Mouse (Mus musculus) C2C12 (cell line): ENCODE measurements at regions not wholly inside any gene's neighbourhood (a gene's known extent, or its start where the extent isn't known, plus 50 kb on each side); places are given as distances from the start of the nearest gene placed in this dataset.

Experiments used
- H3K27me3 ChIP-seq: one replicate; pipeline ENCODE4 v1.6.1; 2011; ENCODE audit not compliant: control insufficient read depth, insufficient read depth, insufficient read length
- H3K36me3 ChIP-seq: one replicate; pipeline ENCODE4 v1.6.1; 2011; ENCODE audit not compliant: control insufficient read depth, insufficient read depth
- H3K4me3 ChIP-seq: one replicate; pipeline ENCODE4 v1.5.1; 2011; ENCODE audit warnings: mild to moderate bottlenecking, control low read depth; ENCODE audit not compliant: poor library complexity, insufficient read depth, severe bottlenecking
- H3K79me2 ChIP-seq: one replicate; pipeline ENCODE4 v1.6.1; 2011; ENCODE audit not compliant: control insufficient read depth, insufficient read depth
- H3K79me3 ChIP-seq: one replicate; pipeline ENCODE4 v1.6.1; 2011; ENCODE audit warnings: low read depth, control low read depth
- H3ac ChIP-seq: one replicate; pipeline ENCODE3; 2011; ENCODE audit warnings: low read depth; ENCODE audit not compliant: control insufficient read depth, insufficient read length
- CEBPB ChIP-seq: IDR thresholded peaks from one replicate; pipeline ENCODE4 v1.6.1; 2011; ENCODE audit warnings: low read depth, mild to moderate bottlenecking, control low read depth, moderate library complexity
- CTCF ChIP-seq: IDR thresholded peaks from one replicate; pipeline ENCODE4 v1.5.1; 2011; ENCODE audit not compliant: control insufficient read depth, insufficient read depth, insufficient read length
- FOSL1 ChIP-seq: IDR thresholded peaks from one replicate; pipeline ENCODE4 v1.8.0; 2011; ENCODE audit warnings: mild to moderate bottlenecking, low read length; ENCODE audit not compliant: poor library complexity, insufficient read depth, severe bottlenecking
- MAX ChIP-seq: IDR thresholded peaks from one replicate; pipeline ENCODE4 v1.6.1; 2011; ENCODE audit warnings: mild to moderate bottlenecking, control low read depth
- MYOD1 ChIP-seq: IDR thresholded peaks from one replicate; pipeline ENCODE4 v1.6.1; 2011; ENCODE audit warnings: low read depth; ENCODE audit not compliant: control insufficient read depth, insufficient read length
- MYOG ChIP-seq: IDR thresholded peaks from one replicate; pipeline ENCODE4 v1.6.1; 2011; ENCODE audit not compliant: control insufficient read depth, insufficient read length; ENCODE audit errors: extremely low read depth
- USF1 ChIP-seq: IDR thresholded peaks from one replicate; pipeline ENCODE4 v1.6.1; 2011; ENCODE audit warnings: low read depth, mild to moderate bottlenecking, control low read depth, moderate library complexity

DNA sequence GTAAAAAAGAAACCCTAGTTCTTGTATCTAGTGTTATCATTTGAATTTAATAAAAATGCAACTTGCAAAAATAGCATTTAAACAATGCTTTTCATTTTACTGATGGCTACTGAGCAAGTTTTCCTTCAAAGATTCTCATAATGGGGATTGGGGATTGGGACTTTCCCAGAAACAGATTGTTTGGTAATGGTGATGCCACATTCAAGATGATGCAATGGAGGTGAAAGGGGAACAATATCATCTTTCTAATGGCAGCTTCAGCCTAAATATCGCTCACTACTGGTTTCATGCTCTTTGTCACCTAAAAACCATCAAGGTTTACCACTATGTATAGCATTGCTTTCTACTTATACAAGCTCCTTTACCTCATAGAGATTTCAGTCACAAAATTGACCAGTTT is 799.3 kb upstream of the 4930412O13Rik start:
- H3K4me3 ChIP-seq = no peak overlapping the region
- H3K79me2 ChIP-seq = no peaks in the 10 kb centered on the region
- no peak overlapping the region for H3ac ChIP-seq
- H3K36me3 ChIP-seq = no peaks in the 10 kb centered on the region
- no peaks in the 10 kb centered on the region for H3K27me3 ChIP-seq
- TF ChIP-seq USF1 (no peak), MYOD1 (no peak), CEBPB (no peak)
- no peaks in the 10 kb centered on the region for H3K79me3 ChIP-seq

GRCm38 (mm10) chr2:9095317-9095716 is 785.7 kb upstream of the 4930412O13Rik start:
- no peaks in the 10 kb centered on the region for H3K27me3 ChIP-seq
- TF ChIP-seq MYOD1 = no peak
- TF ChIP-seq CTCF = no peak
- TF ChIP-seq MAX = no peak
- no peak for TF ChIP-seq FOSL1
- TF ChIP-seq CEBPB = no peak
- TF ChIP-seq USF1 = no peak
- no peak for TF ChIP-seq MYOG
- H3K79me2 ChIP-seq = no peaks in the 10 kb centered on the region
- no peak overlapping the region for H3K4me3 ChIP-seq
- H3ac ChIP-seq = no peak overlapping the region
- H3K79me3 ChIP-seq = no peaks in the 10 kb centered on the region
- no peaks in the 10 kb centered on the region for H3K36me3 ChIP-seq

DNA sequence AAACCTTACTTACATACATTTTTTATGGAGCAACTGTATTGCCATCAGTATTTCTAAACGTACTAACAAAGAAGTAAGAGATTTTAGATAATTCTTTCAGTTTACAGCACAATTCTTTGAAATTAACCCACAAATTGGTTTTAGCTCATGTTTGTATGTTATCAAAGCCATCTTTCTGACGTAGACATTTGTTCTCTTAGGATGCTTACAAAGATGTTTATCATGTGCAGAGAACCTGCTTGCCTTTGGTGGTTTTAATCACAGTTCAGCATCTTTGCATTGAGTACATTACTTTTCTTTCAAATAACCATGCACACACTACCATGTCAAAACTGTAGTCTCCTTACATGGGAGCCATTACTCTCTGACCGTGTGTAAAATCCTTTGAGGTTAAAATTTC is 764.4 kb upstream of the 4930412O13Rik start:
- Histone ChIP-seq H3K79me2 (no peaks in the 10 kb centered on the region), H3K36me3 (no peaks in the 10 kb centered on the region), H3K27me3 (no peaks in the 10 kb centered on the region), H3K79me3 (no peaks in the 10 kb centered on the region), H3K4me3 (no peak overlapping the region), H3ac (no peak overlapping the region)
- no peak for TF ChIP-seq MYOG
- TF ChIP-seq FOSL1 = no peak

GRCm38 (mm10) chr2:9117523-9117922 is 763.5 kb upstream of the 4930412O13Rik start:
- Histone ChIP-seq H3K79me3 (no peaks in the 10 kb centered on the region), H3K4me3 (no peak overlapping the region), H3K27me3 (no peaks in the 10 kb centered on the region), H3ac (no peak overlapping the region), H3K36me3 (no peaks in the 10 kb centered on the region), H3K79me2 (no peaks in the 10 kb centered on the region)
- TF ChIP-seq CTCF (no peak), USF1 (no peak), MYOG (no peak), FOSL1 (no peak), CEBPB (no peak)

DNA sequence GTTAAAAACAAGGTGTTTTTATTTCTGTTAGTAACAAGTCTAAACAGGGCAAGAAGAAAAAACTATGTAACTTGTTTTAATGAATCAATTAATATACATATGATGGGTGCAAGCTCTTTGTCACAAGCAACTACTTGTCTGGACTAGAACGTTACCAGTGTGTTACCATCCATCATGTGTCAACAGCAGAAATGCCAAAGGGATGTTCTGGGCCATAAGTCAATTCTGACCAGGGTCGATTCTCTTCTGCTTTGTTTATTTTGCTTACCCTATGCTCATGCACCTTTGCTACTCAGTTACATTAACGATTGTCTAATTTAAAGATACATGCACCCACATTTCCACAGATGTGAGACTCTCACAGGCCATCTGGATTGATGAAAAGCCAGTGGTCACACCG is 744.1 kb upstream of the 4930412O13Rik start:
- Histone ChIP-seq H3K36me3 (no peaks in the 10 kb centered on the region), H3K79me3 (no peaks in the 10 kb centered on the region), H3ac (no peak overlapping the region), H3K27me3 (no peaks in the 10 kb centered on the region), H3K4me3 (no peak overlapping the region), H3K79me2 (no peaks in the 10 kb centered on the region)
- TF ChIP-seq FOSL1 (no peak), MAX (no peak), CEBPB (no peak), CTCF (no peak), MYOD1 (no peak), MYOG (no peak), USF1 (no peak)

GRCm38 (mm10) chr2:9141411-9141810 is 739.6 kb upstream of the 4930412O13Rik start:
- Histone ChIP-seq H3K4me3 (no peak overlapping the region), H3K79me3 (no peaks in the 10 kb centered on the region), H3K79me2 (no peaks in the 10 kb centered on the region), H3ac (no peak overlapping the region), H3K36me3 (no peaks in the 10 kb centered on the region), H3K27me3 (no peaks in the 10 kb centered on the region)
- TF ChIP-seq CEBPB (no peak), FOSL1 (peak; percentile 96)

DNA sequence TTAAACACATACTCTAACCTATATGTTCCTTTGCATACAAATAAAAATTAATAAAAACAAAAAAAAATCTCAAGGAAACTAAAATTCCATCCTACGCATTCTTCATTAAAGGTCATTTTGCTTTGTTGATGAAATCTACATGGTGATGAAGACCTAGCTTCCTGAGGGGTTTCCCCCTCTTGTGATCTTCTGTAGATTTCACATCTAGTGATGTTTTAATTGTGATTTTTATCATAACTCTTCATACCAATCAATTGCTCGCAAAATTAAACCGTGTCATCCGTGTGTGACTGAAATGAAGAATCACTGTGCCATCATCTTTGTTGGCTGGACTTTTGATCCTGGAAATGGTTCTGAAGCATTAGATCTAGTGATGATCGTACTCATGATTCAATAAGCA is 725.4 kb upstream of the 4930412O13Rik start:
- Histone ChIP-seq H3K36me3 (no peaks in the 10 kb centered on the region), H3K4me3 (no peak overlapping the region), H3K27me3 (no peaks in the 10 kb centered on the region), H3ac (no peak overlapping the region), H3K79me3 (no peaks in the 10 kb centered on the region), H3K79me2 (no peaks in the 10 kb centered on the region)
- TF ChIP-seq MYOG (no peak), FOSL1 (no peak), CTCF (no peak), MAX (no peak), CEBPB (no peak), USF1 (no peak), MYOD1 (no peak)
